Mouse (Mus musculus): ENCODE results near the gene Dytn. TPM values are rescaled to one million over a fixed set of nuclear protein-coding genes. Genes with fewer than 3 reads are reported as not detected.

Dytn gene
- total RNA-seq, 2 experiments from 2014 or later, result 0.12 to 0.13 TPM

GRCm38 (mm10) chr1:63609613-63610012, 77.1 kb downstream of the Dytn start:
- no peak for DNase-seq (ENCODE audit: extremely low spot score in 1 of 2, low spot score in 2 of 2)
- intact Hi-C loops (cut with DNase I), result no loop called here

DNA sequence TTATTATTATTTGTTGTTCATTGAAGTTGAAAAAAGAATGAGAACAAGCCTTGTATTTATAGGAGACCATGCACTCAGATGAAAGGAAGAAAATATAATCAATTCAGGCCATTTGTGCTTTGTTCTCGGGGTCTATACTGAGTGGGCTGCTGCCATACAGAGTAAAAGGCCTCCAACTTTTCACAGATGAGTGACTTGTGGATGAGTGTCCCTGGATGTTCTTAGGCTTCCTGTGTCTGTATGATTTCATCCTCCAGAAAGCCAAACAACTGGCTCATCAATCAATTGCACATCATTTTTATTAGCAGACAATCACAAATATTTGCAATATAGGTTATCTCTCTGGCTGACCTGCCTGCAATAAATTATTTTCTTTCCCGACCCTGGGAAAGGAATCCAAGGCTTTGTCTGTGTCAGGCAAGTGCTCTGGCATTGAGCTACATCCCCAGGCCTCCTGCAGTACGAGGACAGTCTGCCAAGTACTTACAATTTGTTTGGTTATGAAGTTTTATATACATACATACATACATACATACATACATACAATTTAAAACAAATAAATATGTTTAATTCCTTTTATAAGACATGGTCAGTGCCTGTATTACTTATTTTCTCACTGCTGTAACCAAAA, 82.7 kb downstream of the Dytn start:
- intact Hi-C loops (cut with DNase I), result no loop called here
- DNase-seq (ENCODE audit: extremely low spot score in 1 of 2, low spot score in 2 of 2), result no peak

DNA sequence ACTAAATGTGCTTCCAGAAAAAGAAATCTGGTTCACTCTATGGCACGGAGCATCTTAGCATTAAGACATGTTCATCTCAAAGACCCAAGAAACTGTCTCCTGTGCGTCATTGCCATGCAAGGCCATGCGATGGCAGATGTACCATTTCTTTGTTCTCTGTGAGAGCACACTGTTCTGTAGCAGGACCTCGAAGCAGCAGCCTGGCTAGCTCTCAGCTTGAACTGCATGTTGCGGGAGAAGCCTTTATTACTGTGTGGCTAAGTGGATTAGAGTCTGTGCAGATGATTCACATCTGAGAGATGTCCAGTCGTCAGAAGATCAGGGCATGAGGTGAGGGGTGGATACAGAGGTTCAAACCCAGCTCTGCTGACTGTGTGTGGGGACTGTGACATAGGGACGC, 99.9 kb downstream of the Dytn start:
- DNase-seq (ENCODE audit: extremely low spot score in 1 of 2, low spot score in 2 of 2), result no peak
- intact Hi-C loops (cut with DNase I), result no loop called here

- DNase-seq (ENCODE audit: extremely low spot score in 1 of 2, low spot score in 2 of 2), result no peak
- intact Hi-C loops (cut with DNase I), result no loop called here
Observed at GRCm38 (mm10) chr1:63579153-63579552, 107.6 kb downstream of the Dytn start.

- no peak for DNase-seq (ENCODE audit: extremely low spot score in 1 of 2, low spot score in 2 of 2)
- intact Hi-C loops (cut with DNase I), result no loop called here
Observed at GRCm38 (mm10) chr1:63576803-63577202, 109.9 kb downstream of the Dytn start.

DNA sequence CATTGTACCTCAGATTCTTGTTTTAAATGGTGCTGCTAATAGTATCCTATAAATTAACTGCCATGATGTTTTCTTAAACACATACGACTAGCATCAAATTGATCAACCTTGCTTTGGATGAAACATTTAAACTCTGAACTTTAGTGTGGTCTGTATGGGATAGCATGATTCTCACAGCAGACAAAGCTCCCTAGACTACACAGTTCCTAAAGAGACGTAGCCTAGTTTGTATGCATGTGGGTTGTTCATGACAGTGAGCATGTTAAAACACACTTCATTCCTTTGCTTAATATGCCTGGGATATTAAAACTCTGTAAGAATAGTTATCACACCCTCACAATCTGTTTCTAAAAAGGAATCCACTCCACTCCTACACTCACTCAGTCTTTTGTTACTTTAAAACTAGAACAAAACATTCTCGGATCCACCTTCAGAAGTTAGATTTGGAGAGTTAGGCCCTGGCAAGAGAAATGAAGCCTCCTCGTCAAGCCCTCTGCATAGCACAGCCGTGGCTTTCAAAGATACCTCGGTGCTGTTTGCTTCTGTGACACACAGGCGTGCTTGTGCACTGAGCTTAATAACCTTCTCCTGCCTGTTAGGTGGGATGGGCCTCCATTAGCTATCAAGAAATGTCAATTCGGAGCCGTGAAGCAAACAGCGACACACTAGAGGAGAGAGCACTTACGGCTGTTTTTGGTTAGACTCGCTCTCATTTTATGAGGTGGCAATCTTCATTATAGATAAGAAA, 112.7 kb downstream of the Dytn start:
- intact Hi-C loops (cut with DNase I), result no loop called here
- DNase-seq (ENCODE audit: extremely low spot score in 1 of 2, low spot score in 2 of 2), result no peak

GRCm38 (mm10) chr1:63573432-63573831, 113.3 kb downstream of the Dytn start:
- intact Hi-C loops (cut with DNase I), result no loop called here
- no peak for DNase-seq (ENCODE audit: extremely low spot score in 1 of 2, low spot score in 2 of 2)

Other genes with a start within 250 kb of the Dytn start
- gene Adam23, start 241.0 kb downstream of the Dytn start, total RNA-seq (2021), result 100 to 1,000 TPM; 155 to 157 TPM
- not detected for gene Gm39653, start 71.0 kb downstream of the Dytn start, total RNA-seq (2021)
- gene Mdh1b, start 43.4 kb upstream of the Dytn start, total RNA-seq (2021), result under 1 TPM; 0.53 to 0.71 TPM
- 10 to 100 TPM; 15.6 to 17.8 TPM for gene Fastkd2, start 43.7 kb upstream of the Dytn start, total RNA-seq (2021)
- gene 4933402D24Rik, start 82.3 kb upstream of the Dytn start, total RNA-seq (2021), result under 1 TPM; 0.19 to 0.59 TPM